Mouse (Mus musculus): ENCODE data around the gene Nsf.

DNA sequence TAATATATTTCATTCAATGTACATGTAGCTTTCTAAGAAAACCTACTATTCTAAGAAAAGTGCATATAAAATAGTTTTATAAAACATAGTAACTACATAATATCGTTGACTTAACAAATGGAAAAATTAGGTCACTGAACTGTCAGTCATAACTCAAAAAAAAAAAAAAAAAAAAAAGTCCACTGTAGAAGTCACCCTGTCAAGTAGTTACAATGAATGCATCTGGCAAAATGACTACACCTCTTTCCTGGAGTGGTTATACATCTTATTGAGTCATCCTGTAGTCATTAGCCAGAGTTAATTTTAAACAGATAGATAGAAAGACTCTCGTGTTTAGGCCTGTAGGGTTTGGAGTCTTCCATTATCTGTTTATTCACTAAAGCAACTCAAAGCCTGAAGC lies 114.9 kb downstream of the Nsf start:
- no peak for TF ChIP-seq POLR2A (IDR thresholded peaks at IDR 0.05; ENCODE audit: insufficient read depth, low read depth, low read length)
- no peak for TF ChIP-seq CTCF (IDR thresholded peaks at IDR 0.05; ENCODE audit: insufficient read depth, low read depth, low read length)

Measured in olfactory bulb, adult 2 months (tissue).